Mouse (Mus musculus) WW6 (cell line): ENCODE results near the gene Krtap5-2.
"Not testable (repeated sequence)": the region's sequence is repeated elsewhere in the genome, so short reads cannot be mapped to it uniquely, and the experiment has no call there.

Source experiments
- DNase-seq: peaks from one replicate; pipeline ENCODE4 v3.0.0-alpha.2; 2013; ENCODE audit warnings: low read depth, low spot score

Krtap5-2 gene

DNA sequence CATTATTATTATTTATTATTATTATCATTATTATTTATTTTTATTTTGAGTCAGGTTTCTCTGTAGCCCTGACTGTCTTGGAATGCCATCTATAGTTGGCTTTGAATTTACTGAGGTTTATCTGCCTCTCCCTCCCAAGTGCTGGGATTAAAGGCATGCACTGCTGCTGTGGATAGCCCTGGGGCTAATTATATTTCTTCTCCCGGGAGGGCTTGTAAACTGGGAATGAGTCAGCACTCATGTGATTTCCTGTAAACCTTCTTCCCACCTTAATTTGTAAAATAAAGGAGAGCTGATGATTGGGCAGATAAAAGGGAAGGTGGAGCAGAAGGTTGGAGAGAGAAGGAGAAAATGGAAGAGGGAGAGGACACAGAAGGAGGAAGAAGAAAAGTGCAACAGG lies 35.1 kb downstream of the Krtap5-2 start:
- DNase-seq, result no peak

DNA sequence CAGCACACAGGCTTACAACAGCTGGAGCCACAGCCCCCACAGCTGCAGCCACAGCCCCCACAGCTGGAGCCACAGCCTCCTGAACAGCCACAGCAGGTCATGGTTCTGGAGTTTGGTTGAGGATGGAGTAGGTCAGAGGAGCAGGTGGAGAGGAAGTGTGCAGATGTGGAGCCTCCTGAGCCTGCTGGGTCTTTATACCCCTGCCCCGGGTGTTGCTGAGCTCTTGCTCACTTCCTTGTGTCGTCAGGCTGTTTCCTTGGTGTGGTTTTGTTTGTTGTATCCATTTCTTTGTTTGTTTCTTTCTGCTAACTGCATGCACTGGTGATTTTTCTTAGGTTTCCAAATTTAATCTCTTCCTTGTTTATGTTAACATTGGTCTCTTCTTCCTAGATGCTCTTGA lies 39.9 kb downstream of the Krtap5-2 start, which contains the start of gene Gm39115:
Gene Gm39115 (minus strand): TSS at position 101 of the 400 bp plus-strand sequence.
- DNase-seq, result not testable (repeated sequence)

DNA sequence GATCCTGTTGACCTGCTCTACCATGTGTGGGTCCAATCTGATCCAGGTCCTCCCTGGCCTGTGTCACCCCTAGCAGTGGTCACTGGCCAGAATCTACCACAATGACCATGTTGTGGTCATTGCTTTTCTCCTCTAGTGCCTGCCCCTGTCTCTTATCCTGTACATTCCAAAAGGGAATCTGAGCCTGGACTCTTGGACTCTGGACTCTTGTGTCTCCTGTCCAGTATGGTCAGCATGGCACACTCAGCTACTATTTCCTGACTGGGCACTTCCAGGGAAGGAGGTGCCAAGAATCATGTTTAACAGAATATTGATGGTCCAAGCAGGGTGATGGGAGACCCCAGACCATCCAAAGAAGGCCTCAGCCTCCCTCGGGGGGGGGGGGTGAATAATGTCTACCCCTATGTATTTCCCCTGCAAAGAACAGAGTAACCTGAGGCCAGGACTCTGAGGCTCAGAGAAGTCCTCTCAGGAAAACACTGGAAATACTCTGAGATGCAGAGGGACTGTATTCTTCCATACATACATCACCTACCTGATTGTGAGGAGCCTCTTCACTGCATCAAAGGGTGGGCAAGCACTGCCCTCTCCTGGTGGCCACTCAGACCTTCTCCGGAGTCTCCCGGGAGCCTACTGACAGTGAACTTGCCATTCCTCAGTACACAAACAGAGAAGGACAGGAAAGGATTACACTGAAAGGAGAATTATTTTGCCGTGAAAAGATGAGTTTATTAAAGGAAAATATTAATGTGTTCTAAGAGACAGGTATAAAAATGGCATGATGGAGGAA lies 41.4 kb downstream of the Krtap5-2 start:
- DNase-seq, result no peak

DNA sequence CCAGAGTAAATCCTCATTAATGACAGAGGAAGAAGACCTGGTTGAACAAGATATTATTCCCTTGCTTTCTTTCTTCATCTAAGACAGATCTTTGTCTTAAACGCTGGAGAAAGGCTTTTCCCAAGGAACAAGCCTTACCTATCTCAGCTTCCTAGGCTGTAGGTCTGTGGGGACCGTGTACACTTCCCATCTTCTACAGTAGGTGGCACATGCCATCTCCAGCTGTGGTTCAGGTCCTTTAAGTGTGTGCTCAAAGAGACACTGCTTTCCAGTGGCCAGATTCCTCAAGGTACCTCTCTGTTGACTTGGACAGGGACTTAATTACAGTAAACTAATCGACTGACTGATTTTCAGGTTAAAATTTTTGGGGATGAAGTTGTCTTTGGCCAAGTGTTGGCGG lies 47.0 kb downstream of the Krtap5-2 start:
- DNase-seq, result no peak
